Mouse (Mus musculus): ENCODE measurements around the gene Tmed9. TPM values are rescaled to one million over a fixed set of nuclear protein-coding genes. Genes with fewer than 3 reads are reported as not detected.
"Not testable (repeated sequence)": the region's sequence is repeated elsewhere in the genome, so short reads cannot be mapped to it uniquely, and the experiment has no call there.

The Tmed9 gene
- total RNA-seq, 2 experiments from 2014 or later = 129 to 134 TPM

DNA sequence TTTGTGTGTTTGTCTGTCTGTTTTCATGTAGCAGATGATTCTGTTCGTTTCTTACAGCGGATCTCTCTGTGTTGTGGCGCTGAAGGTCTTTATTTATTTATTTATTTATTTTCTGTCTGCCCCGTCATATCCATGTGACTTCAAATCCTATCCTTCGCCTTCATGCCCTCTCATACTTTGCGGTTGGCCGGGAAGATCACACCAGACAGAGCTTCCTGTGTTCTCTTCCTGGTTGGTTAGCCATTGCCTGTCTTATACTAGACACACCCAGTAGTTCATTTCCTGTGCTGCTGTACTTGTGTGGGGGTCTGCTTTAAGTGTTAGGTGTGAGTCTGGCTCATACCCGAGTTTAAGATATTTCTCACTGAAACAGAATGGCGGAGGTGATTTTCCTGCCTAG, 27.1 kb downstream of the Tmed9 start:
- DNase-seq (ENCODE audit: low spot score in 2 of 2) = no peak
- intact Hi-C loops (cut with DNase I) = loop anchor here (1.0 kb wide), 1 partner anchor 128 kb away; no protein-coding TSS in a partner anchor

DNA sequence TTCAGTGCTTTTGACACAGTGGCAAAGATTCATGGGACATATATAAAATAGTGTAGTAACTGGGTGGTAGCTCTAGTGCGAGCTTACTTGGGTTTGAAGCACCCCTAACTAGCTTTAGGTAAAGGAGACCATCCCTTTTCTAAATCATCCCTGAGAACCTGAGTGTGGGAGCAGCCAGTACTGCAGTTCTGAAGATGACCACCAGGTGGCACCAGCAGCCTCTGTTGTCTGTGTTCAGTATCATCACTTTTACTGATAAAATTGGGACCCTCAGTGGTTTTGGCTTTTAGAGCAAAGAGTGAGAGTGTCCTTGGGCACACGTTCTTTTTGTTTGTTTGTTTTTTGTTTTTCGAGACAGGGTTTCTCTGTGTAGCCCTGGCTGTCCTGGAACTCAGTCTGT, 28.1 kb downstream of the Tmed9 start:
- intact Hi-C loops (cut with DNase I) = loop anchor here (1.0 kb wide), 1 partner anchor 37 kb away; no protein-coding TSS in a partner anchor

GRCm38 (mm10) chr13:55604606-55605005, 31.1 kb downstream of the Tmed9 start:
- intact Hi-C loops (cut with DNase I) = no loop called here
- DNase-seq (ENCODE audit: low spot score in 2 of 2) = no peak

More for the DNA sequence above, 28.1 kb downstream of the Tmed9 start:
- DNase-seq (ENCODE audit: low spot score in 2 of 2) = peak; percentile 83 to 85

GRCm38 (mm10) chr13:55606899-55607623, 33.5 kb downstream of the Tmed9 start:
- peak in 1 of 2 experiments; percentile 35 for DNase-seq (ENCODE audit: low spot score in 2 of 2)
- intact Hi-C loops (cut with DNase I) = no loop called here

DNA sequence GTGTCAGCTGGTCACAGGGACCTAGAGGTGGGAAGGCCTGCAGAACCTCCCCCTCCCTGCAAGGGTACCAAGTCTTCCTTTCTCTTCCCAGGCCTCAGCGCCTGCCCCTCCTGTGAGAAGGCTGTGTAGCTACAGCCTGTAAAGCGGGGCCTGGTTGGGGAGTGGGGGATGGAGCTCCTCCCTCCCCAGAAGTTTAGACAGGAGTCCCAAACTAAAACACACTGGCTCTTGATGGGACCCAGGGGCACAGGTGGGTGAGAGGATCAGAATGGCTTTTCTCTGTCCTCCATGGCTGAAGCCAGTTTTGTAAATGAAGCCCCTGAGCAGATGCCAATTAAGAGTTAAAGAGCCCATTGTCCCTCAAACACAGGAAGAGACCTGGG, 34.1 kb downstream of the Tmed9 start:
- DNase-seq (ENCODE audit: low spot score in 2 of 2) = no peak
- intact Hi-C loops (cut with DNase I) = no loop called here

DNA sequence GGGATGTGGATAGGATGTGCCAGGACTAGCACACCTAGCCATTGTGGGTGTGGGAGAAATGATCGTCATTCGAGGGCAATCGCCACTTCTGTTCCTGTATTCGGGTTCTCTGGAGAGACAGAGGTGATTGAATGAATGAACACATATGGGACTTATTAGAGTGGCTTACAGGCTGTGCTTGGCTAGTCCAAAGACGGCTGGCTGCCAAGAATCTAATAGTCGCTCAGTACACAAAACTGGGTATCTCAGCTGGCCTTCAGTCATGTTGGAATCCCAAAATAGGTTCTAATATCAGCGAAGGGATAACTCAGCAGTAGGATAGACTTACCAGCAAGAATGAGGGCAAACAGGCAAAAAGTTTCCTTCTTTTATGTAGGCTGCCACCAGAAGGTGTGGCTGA, 38.5 kb downstream of the Tmed9 start:
- no peak for DNase-seq (ENCODE audit: low spot score in 2 of 2)
- intact Hi-C loops (cut with DNase I) = no loop called here

DNA sequence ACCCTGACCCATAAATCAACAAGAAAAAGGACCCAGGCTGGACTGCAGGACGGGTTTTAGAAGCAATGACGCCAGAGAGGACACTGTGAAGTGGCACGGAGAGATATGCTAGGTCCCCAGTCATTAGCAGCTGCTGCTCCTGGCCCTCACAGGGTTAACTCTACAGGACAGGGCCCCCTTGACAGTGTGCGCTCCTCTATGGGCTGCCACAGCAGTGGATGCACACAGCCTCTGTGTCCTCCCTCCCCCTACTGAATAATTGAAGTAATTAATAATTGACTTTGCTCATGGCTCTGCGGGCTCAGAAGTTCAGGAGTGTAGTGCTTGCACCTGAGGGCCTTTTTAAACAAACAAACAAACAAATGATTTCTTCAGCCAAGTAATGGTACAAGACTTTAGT, 39.9 kb downstream of the Tmed9 start:
- no peak for DNase-seq (ENCODE audit: low spot score in 2 of 2)
- intact Hi-C loops (cut with DNase I) = no loop called here

GRCm38 (mm10) chr13:55619328-55619727, 45.8 kb downstream of the Tmed9 start:
- DNase-seq (ENCODE audit: low spot score in 2 of 2) = no peak
- intact Hi-C loops (cut with DNase I) = no loop called here

DNA sequence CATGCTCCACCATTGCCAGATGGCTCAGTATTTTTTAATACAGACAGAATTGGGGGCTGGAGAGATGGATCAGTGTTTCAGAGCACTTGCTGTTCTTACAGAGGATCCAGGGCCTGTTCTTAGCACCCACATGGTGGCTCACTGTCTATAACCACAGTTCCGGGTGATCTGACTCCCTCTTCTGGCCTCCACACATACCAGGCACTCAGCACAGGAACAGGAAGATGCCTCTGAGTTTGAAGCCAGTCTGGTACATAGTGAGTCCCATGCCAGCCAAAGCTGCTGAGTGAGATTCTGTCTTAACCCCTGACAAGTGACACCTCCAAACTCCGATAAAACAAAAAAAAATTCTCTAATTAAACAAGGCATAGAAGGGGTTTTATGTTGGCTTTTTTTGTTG, 46.7 kb downstream of the Tmed9 start:
- intact Hi-C loops (cut with DNase I) = no loop called here

DNA sequence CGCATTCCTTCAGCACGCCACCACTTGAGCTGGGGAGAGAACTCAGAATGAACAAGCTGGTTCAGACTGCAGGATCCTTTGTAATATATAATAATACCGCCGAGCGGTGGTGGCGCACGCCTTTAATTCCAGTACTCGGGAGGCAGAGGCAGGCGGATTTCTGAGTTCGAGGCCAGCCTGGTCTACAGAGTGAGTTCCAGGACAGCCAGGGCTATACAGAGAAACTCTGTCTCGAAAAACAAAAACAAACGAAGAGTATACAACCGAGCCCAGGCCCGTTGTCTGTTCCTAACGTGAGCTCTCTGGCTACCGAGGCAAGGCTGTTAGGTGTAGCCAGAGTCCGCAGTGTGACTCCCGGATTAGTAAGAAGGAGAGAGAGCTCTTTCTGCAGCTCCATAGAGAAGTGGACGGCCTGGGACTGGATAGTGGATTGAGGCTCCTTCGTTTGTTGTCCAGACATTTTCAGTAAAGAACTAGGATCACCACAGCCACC, 48.7 kb downstream of the Tmed9 start:
- intact Hi-C loops (cut with DNase I); DNase-seq (ENCODE audit: low spot score in 2 of 2): not testable (repeated sequence)

More for the DNA sequence above, 46.7 kb downstream of the Tmed9 start:
- no peak for DNase-seq (ENCODE audit: low spot score in 2 of 2)

- intact Hi-C loops (cut with DNase I) = no loop called here
- DNase-seq (ENCODE audit: low spot score in 2 of 2) = peak; percentile 90 to 93
Measured at GRCm38 (mm10) chr13:55622649-55623541, 49.4 kb downstream of the Tmed9 start, which contains the start of gene Caml. Gene Caml, plus strand, starts transcription at chr13:55623005.

- intact Hi-C loops (cut with DNase I) = no loop called here
- DNase-seq (ENCODE audit: low spot score in 2 of 2) = peak; percentile 89
Measured at GRCm38 (mm10) chr13:55634639-55635127, 61.2 kb downstream of the Tmed9 start, which contains the start of gene Ddx46. Gene Ddx46, plus strand, starts transcription at chr13:55635027.

DNA sequence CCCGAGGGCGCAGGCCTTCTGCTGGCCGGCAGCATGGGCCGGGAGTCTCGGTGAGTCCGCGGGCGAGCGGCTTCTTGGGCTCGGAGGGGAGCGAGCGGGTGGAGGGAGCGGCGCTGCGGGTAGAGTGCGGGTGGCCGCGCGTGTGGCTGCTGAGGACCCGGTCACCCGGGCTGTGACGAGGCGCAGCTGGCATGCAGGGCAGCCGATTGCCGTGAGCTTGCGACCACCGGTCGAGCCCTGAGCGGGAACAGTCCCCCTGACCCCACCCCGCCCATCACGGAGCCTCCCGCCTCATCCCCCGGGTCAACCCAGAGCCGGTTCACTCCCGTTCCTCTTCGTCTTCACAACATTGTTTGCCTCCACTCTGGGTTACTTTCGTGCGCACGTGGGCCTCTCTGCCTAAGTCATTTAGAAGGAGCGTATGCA, 61.6 kb downstream of the Tmed9 start:
- DNase-seq (ENCODE audit: low spot score in 2 of 2) = no peak
- intact Hi-C loops (cut with DNase I) = no loop called here

GRCm38 (mm10) chr13:55636185-55636983, 62.9 kb downstream of the Tmed9 start:
- intact Hi-C loops (cut with DNase I) = no loop called here

DNA sequence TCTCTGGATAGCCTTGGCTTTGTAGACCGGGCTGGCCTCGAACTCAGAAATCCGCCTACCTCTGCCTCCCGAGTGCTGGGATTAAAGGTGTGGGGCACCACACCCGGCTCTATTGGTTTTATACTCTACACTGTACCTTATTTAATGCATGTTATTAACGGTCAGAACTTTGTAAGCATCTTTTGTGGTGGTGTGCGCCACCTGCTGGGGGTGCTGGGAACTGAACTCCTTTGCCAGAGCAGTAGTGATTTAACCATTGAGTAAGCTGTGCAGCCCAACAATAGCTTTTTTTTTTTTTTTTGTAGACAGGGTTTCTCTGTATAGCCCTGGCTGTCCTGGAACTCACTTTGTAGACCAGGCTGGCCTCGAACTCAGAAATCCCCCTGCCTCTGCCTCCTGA, 66.9 kb downstream of the Tmed9 start:
- intact Hi-C loops (cut with DNase I) = not testable (repeated sequence)
- peak; percentile 64 to 72 for DNase-seq (ENCODE audit: low spot score in 2 of 2)

More at GRCm38 (mm10) chr13:55636185-55636983, 62.9 kb downstream of the Tmed9 start:
- no peak for DNase-seq (ENCODE audit: low spot score in 2 of 2)

- intact Hi-C loops (cut with DNase I) = no loop called here
- DNase-seq (ENCODE audit: low spot score in 2 of 2) = no peak
Measured at GRCm38 (mm10) chr13:55644525-55644924, 71.0 kb downstream of the Tmed9 start.

All from left cerebral cortex, postnatal 25 days (tissue).